Mouse (Mus musculus): ENCODE measurements around the gene Gimap8. TPM values are rescaled to one million over a fixed set of nuclear protein-coding genes. Genes with fewer than 3 reads are reported as not detected.
A peak's percentile ranks its signal among the peaks of the same experiment; 100 is the strongest.
"Not testable (repeated sequence)": the region's sequence is repeated elsewhere in the genome, so short reads cannot be mapped to it uniquely, and the experiment has no call there.

Gimap8 gene
- polyA plus RNA-seq, 1 experiment: 2.1 TPM

GRCm38 (mm10) chr6:48676860-48677415 lies 29.9 kb downstream of the Gimap8 start:
- no peak for DNase-seq (ENCODE audit: extremely low spot score in 1 of 2, low spot score in 1 of 2)

- no peak for DNase-seq (ENCODE audit: extremely low spot score in 1 of 2, low spot score in 1 of 2)
Observed at GRCm38 (mm10) chr6:48677492-48678345, 30.7 kb downstream of the Gimap8 start.

- no peak for DNase-seq (ENCODE audit: extremely low spot score in 1 of 2, low spot score in 1 of 2)
Observed at GRCm38 (mm10) chr6:48678391-48678790, 31.4 kb downstream of the Gimap8 start.

- no peak for DNase-seq (ENCODE audit: extremely low spot score in 1 of 2, low spot score in 1 of 2)
Observed at GRCm38 (mm10) chr6:48679701-48680100, 32.7 kb downstream of the Gimap8 start.

- DNase-seq (ENCODE audit: extremely low spot score in 1 of 2, low spot score in 1 of 2): no peak
Observed at GRCm38 (mm10) chr6:48680421-48680820, 33.4 kb downstream of the Gimap8 start.

GRCm38 (mm10) chr6:48681472-48682090 lies 34.5 kb downstream of the Gimap8 start:
- no peak for DNase-seq (ENCODE audit: extremely low spot score in 1 of 2, low spot score in 1 of 2)

- peak; percentile 10 to 53 for DNase-seq (ENCODE audit: extremely low spot score in 1 of 2, low spot score in 1 of 2)
Observed at GRCm38 (mm10) chr6:48682271-48682670, 35.2 kb downstream of the Gimap8 start.

- not testable (repeated sequence) for DNase-seq (ENCODE audit: extremely low spot score in 1 of 2, low spot score in 1 of 2)
Observed at GRCm38 (mm10) chr6:48683263-48683821, 36.3 kb downstream of the Gimap8 start.

GRCm38 (mm10) chr6:48684319-48684718 lies 37.3 kb downstream of the Gimap8 start, which contains the start of gene Gimap4:
Gene Gimap4, plus strand, starts transcription at chr6:48684549.
- no peak for DNase-seq (ENCODE audit: extremely low spot score in 1 of 2, low spot score in 1 of 2)

- DNase-seq (ENCODE audit: extremely low spot score in 1 of 2, low spot score in 1 of 2): no peak
Observed at GRCm38 (mm10) chr6:48684806-48685205, 37.8 kb downstream of the Gimap8 start.

GRCm38 (mm10) chr6:48685251-48685650 lies 38.2 kb downstream of the Gimap8 start:
- DNase-seq (ENCODE audit: extremely low spot score in 1 of 2, low spot score in 1 of 2): no peak

GRCm38 (mm10) chr6:48685694-48686665 lies 38.9 kb downstream of the Gimap8 start:
- DNase-seq (ENCODE audit: extremely low spot score in 1 of 2, low spot score in 1 of 2): peak in 1 of 2 experiments; percentile 14

GRCm38 (mm10) chr6:48687077-48687476 lies 40.0 kb downstream of the Gimap8 start:
- no peak for DNase-seq (ENCODE audit: extremely low spot score in 1 of 2, low spot score in 1 of 2)

GRCm38 (mm10) chr6:48689320-48689719 lies 42.3 kb downstream of the Gimap8 start:
- DNase-seq (ENCODE audit: extremely low spot score in 1 of 2, low spot score in 1 of 2): no peak

- no peak for DNase-seq (ENCODE audit: extremely low spot score in 1 of 2, low spot score in 1 of 2)
Observed at GRCm38 (mm10) chr6:48692962-48693361, 45.9 kb downstream of the Gimap8 start.

- no peak for DNase-seq (ENCODE audit: extremely low spot score in 1 of 2, low spot score in 1 of 2)
Observed at GRCm38 (mm10) chr6:48696830-48697554, 50.0 kb downstream of the Gimap8 start.

- DNase-seq (ENCODE audit: extremely low spot score in 1 of 2, low spot score in 1 of 2): no peak
Observed at GRCm38 (mm10) chr6:48697555-48697930, 50.5 kb downstream of the Gimap8 start.

GRCm38 (mm10) chr6:48698066-48698856 lies 51.2 kb downstream of the Gimap8 start:
- no peak for DNase-seq (ENCODE audit: extremely low spot score in 1 of 2, low spot score in 1 of 2)

- no peak for DNase-seq (ENCODE audit: extremely low spot score in 1 of 2, low spot score in 1 of 2)
Observed at GRCm38 (mm10) chr6:48698888-48699287, 51.9 kb downstream of the Gimap8 start.

All from frontal cortex, adult 2 months (tissue).